Mouse (Mus musculus) heart, embryonic 14.5 days (tissue): ENCODE data around the gene Srsf11. TPM values are rescaled to one million over a fixed set of nuclear protein-coding genes. Genes with fewer than 3 reads are reported as not detected.

ENCODE experiments used
- ATAC-seq: fragments of 200-750 bp; cut with Nextera tagmentation; 2 replicates; pipeline ENCODE4 v1.8.0; 2017; ENCODE audit warnings: low read depth, moderate TSS enrichment; ENCODE audit not compliant: insufficient number of reproducible peaks, insufficient read depth, low FRiP score
- H3K27ac ChIP-seq, 2 experiments: fragments of 200-500 bp in 1 of 2; fragments of 300-500 bp in 1 of 2; sonication (generic) in 1 of 2; replicated peaks in 1 of 2; 2 replicates each; pipeline ENCODE4 v1.5.1; 2012 to 2014; ENCODE audit warnings: low read depth in 2 of 2, low read length in 2 of 2, control low read depth in 1 of 2, mild to moderate bottlenecking in 1 of 2, mixed read lengths in 1 of 2; ENCODE audit not compliant: control insufficient read depth in 1 of 2, insufficient read depth in 1 of 2
- H3K27me3 ChIP-seq: fragments of 300-500 bp; sonication (generic); 2 replicates; pipeline ENCODE4 v1.6.1; 2014; ENCODE audit warnings: mild to moderate bottlenecking, low read length, control low read depth; ENCODE audit not compliant: control insufficient read depth, insufficient read depth
- H3K36me3 ChIP-seq: fragments of 300-500 bp; sonication (generic); 2 replicates; pipeline ENCODE4 v1.6.1; 2014; ENCODE audit warnings: mild to moderate bottlenecking, control low read depth, low read length, mixed read lengths; ENCODE audit not compliant: control insufficient read depth, insufficient read depth
- H3K4me1 ChIP-seq, 2 experiments: fragments of 200-500 bp in 1 of 2; fragments of 300-500 bp in 1 of 2; sonication (generic) in 1 of 2; 2 replicates each; pipeline ENCODE4 v1.6.1; 2012 to 2014; ENCODE audit warnings: low read length in 2 of 2, control low read depth in 1 of 2, mixed read lengths in 1 of 2; ENCODE audit not compliant: control insufficient read depth in 2 of 2, insufficient read depth in 2 of 2
- H3K4me2 ChIP-seq: fragments of 300-500 bp; sonication (generic); 2 replicates; pipeline ENCODE4 v1.6.1; 2014; ENCODE audit warnings: mild to moderate bottlenecking, low read length
- H3K4me3 ChIP-seq, 2 experiments: fragments of 200-500 bp in 1 of 2; fragments of 300-500 bp in 1 of 2; sonication (generic) in 1 of 2; 2 replicates each; pipeline ENCODE4 v1.5.1; 2012 to 2014; ENCODE audit warnings: low read length in 2 of 2, mild to moderate bottlenecking in 2 of 2, control low read depth in 1 of 2, low read depth in 1 of 2, moderate library complexity in 1 of 2; ENCODE audit not compliant: control insufficient read depth in 1 of 2, insufficient read depth in 1 of 2
- H3K9ac ChIP-seq: fragments of 300-500 bp; sonication (generic); 2 replicates; pipeline ENCODE4 v1.6.1; 2014; ENCODE audit warnings: mild to moderate bottlenecking, low read length
- H3K9me3 ChIP-seq: fragments of 300-500 bp; sonication (generic); 2 replicates; pipeline ENCODE4 v1.6.1; 2016; ENCODE audit warnings: low read length, control low read depth; ENCODE audit not compliant: control insufficient read depth
- WGBS: fragments of 180-500 bp; shearing (Covaris S2); extraction: QIAGEN DNeasy Blood & Tissue Kit; methylation state at CpG from one replicate; pipeline ENCODE4 v1.1.7; 2014; 5-methylcytosine and 5-hydroxymethylcytosine counted together
- polyA plus RNA-seq: library from polyadenylated mRNA; unstranded; fragments of >200 nt; fragmentation: Nextera tagmentation; extraction: Ambion mirVana; gene quantifications from 2 replicates; pipeline ENCODE4 v1.2.1, GENCODE M21; 2014

Gene Srsf11
- polyA plus RNA-seq, result 169 and 182 TPM in 2 replicates

- peaks cover 3% of the 10 kb centered on the region for H3K36me3 ChIP-seq
- peak within 1 kb of the TSS; percentile 70 for H3K4me2 ChIP-seq
- peaks cover 3 to 22% of the 10 kb centered on the region in 2 experiments; a peak in 3 of 4 replicates for H3K4me1 ChIP-seq
- H3K27me3 ChIP-seq, result no peaks in the 10 kb centered on the region
- H3K27ac ChIP-seq, result peak within 1 kb of the TSS; percentile 89 to 90
- peak; percentile 94 for ATAC-seq
- peak within 1 kb of the TSS; percentile 89 for H3K9ac ChIP-seq
- under 1% methylated on average over 55 of the region's 55 CpGs for WGBS
- H3K4me3 ChIP-seq, result peak within 1 kb of the TSS; percentile 76 to 84
- no peaks in the 10 kb centered on the region for H3K9me3 ChIP-seq
These were observed at the start of gene Srsf11, which contains the start of gene Lrrc40 for GRCm38 (mm10) chr3:158036329-158036988. TSS of gene Srsf11 (minus strand) at chr3:158036639. TSS of gene Lrrc40 (plus strand) at chr3:158036662.

GRCm38 (mm10) chr3:158077828-158078227 lies 41.4 kb upstream of the Srsf11 start:
- H3K27ac ChIP-seq, result no peak overlapping the region
- no peaks in the 10 kb centered on the region for H3K9me3 ChIP-seq
- H3K9ac ChIP-seq, result no peak overlapping the region
- no peaks in the 10 kb centered on the region for H3K36me3 ChIP-seq
- H3K4me1 ChIP-seq, result no peaks in the 10 kb centered on the region
- WGBS, result 66% methylated on average over 5 of the region's 5 CpGs
- no peak overlapping the region for H3K4me2 ChIP-seq
- no peak overlapping the region for H3K4me3 ChIP-seq
- ATAC-seq, result no peak
- H3K27me3 ChIP-seq, result no peaks in the 10 kb centered on the region

GRCm38 (mm10) chr3:158077380-158077772 lies 40.9 kb upstream of the Srsf11 start:
- Histone ChIP-seq H3K4me3 (no peak overlapping the region), H3K27ac (no peak overlapping the region), H3K4me2 (no peak overlapping the region), H3K9ac (no peak overlapping the region), H3K9me3 (no peaks in the 10 kb centered on the region), H3K4me1 (no peaks in the 10 kb centered on the region), H3K27me3 (no peaks in the 10 kb centered on the region), H3K36me3 (no peaks in the 10 kb centered on the region)
- 45% methylated on average over 1 of the region's 1 CpGs for WGBS
- no peak for ATAC-seq

- H3K27me3 ChIP-seq, result no peaks in the 10 kb centered on the region
- WGBS, result 41% methylated on average over 4 of the region's 4 CpGs
- H3K4me3 ChIP-seq, result no peak overlapping the region
- H3K9me3 ChIP-seq, result no peaks in the 10 kb centered on the region
- no peak overlapping the region for H3K27ac ChIP-seq
- no peaks in the 10 kb centered on the region for H3K4me1 ChIP-seq
- no peak overlapping the region for H3K9ac ChIP-seq
- ATAC-seq, result no peak
- no peaks in the 10 kb centered on the region for H3K36me3 ChIP-seq
- no peak overlapping the region for H3K4me2 ChIP-seq
These were observed 40.4 kb upstream of the Srsf11 start for GRCm38 (mm10) chr3:158076685-158077379.

DNA sequence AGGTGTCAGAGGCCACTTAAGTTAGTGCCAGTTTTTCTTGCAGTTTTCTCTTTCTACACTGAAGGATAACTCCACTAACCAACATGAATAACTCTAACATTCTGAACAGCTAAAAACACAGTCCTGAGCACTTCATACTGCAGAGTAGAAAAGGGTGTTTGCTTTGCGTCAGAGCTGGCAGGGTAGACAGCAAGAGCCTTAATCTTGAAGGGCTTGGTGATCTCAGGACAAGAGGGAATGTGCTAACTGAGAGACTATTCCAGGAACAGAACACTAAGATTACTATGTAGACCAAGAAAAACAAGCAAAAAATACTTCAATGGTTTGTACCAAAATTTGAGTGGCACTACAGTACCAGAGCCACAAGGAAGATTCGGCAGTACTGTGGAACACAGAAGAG lies 38.6 kb upstream of the Srsf11 start:
- Histone ChIP-seq H3K9ac (no peak overlapping the region), H3K4me3 (no peak overlapping the region), H3K9me3 (no peaks in the 10 kb centered on the region), H3K27me3 (no peaks in the 10 kb centered on the region), H3K4me1 (no peaks in the 10 kb centered on the region), H3K4me2 (no peak overlapping the region), H3K36me3 (no peaks in the 10 kb centered on the region), H3K27ac (no peak overlapping the region)
- ATAC-seq, result no peak
- 53% methylated on average over 2 of the region's 2 CpGs for whole genome bisulfite sequencing

- Histone ChIP-seq H3K27me3 (no peaks in the 10 kb centered on the region), H3K36me3 (peaks cover 18% of the 10 kb centered on the region), H3K9me3 (no peaks in the 10 kb centered on the region), H3K27ac (peak overlapping the region in 1 of 2 experiments; percentile 27; a peak in 1 of 4 replicates), H3K4me3 (no peak overlapping the region), H3K9ac (no peak overlapping the region), H3K4me2 (no peak overlapping the region), H3K4me1 (peaks cover 0 to 4% of the 10 kb centered on the region in 2 experiments; a peak in 2 of 4 replicates)
- no peak for ATAC-seq
- WGBS, result 58% methylated on average over 9 of the region's 9 CpGs
These were observed 32.3 kb upstream of the Srsf11 start for GRCm38 (mm10) chr3:158068613-158069263.

- H3K4me3 ChIP-seq, result no peak overlapping the region
These were observed 31.5 kb upstream of the Srsf11 start for GRCm38 (mm10) chr3:158067916-158068315.

More at GRCm38 (mm10) chr3:158067916-158068315, 31.5 kb upstream of the Srsf11 start:
- 79% methylated on average over 7 of the region's 7 CpGs for WGBS
- Histone ChIP-seq H3K27ac (no peak overlapping the region), H3K4me1 (peaks cover 0 to 4% of the 10 kb centered on the region in 2 experiments; a peak in 2 of 4 replicates), H3K36me3 (peaks cover 23% of the 10 kb centered on the region), H3K27me3 (no peaks in the 10 kb centered on the region), H3K4me2 (no peak overlapping the region), H3K9ac (no peak overlapping the region), H3K9me3 (no peaks in the 10 kb centered on the region)
- no peak for ATAC-seq
